Mouse (Mus musculus): ENCODE data around the gene Fgg.
A peak's percentile ranks its signal among the peaks of the same experiment; 100 is the strongest.

Fgg gene

DNA sequence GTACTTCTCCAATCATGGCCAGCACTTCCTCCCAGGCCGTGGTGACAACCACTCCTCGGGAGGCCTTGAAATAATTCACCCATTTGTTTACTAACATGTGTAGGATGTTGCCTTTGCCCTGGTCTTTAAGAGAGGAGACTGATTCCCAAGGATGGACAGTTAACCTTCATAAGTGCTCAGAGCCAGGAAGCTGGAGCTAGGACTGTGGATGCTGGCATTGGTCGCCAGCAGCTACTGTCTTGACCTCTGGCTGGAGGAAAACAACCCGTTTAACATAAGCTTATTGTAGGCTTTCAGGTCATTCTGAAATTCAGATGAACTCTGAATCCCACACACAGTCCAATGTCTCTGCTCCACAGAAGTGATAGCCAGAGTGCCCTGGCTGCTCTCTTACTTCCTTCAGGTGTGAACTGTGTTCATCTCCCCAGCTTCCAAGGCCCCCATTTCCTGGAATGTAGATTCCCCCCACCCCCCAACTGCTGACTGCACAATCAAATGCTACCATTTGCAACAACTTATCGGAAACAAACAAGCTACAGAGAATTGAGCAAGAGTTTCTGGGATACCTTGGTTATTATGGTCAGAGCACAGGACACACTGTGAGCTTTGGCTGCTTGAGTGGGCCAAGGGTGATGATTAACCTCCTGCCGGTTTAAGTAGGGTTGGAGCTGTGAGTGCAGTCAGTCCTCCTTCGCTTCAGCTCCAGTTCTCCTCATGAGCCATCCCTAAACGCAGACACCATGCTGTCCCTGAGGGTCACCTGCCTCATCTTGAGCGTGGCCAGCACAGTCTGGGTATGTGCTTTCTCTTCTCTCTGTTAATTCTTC, 18.2 kb downstream of the Fgg start, which contains the start of gene Fga:
Gene Fga (plus strand): TSS at position 602 of the 827 bp plus-strand sequence.
- DNase-seq (ENCODE audit: low spot score), result no peak

DNA sequence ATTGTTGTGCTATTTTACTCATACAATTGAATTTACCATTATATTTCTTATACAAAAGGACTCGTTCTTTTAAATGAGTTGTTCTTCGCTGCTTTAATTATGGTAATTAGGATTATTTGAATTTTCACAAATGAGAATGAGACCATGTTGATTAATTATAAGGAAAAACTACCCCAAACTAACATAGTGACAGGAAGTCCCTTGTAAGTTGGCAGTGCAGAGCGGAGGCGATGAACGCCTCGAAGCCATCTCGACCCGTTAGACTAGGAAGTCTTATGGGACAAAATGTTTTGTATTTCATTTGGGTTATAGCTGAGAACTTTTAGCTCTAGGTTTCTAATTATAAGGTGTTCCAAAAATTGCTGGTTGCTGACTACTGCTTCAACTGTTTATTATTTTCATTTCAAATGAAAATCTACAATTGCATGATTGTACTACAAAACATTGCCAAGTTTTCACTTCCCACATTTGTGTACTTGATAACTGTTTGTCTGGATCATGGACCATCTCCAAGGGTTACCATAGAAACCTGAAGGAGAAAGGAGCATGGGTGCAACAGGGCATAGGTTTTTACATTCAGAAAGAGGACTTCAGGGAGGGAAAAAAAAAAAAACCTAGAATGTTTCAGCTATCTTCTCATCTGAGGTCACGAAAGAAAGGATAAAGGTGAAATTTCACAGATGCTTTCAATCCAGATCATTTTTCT, 20.2 kb downstream of the Fgg start:
- DNase-seq (ENCODE audit: low spot score), result no peak

DNA sequence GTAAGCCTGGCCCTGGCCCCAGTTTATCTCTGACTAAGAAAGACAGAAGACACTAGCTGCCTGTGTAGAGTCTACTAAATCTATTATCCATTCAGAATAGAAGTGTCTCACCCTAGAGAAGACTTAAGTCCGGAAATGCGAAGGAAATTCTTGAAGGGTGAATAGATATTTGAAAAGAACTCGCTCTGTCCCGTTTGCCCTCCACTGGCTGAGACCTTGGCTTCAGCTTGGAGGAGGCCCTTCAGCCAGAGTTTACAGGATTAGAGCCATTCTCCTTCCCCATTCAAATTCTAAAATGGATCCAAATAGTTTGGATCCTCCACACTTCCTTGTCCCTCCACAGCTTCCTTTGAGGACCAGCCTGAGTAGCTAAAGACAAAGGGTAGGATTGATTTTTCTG, 22.8 kb downstream of the Fgg start:
- DNase-seq (ENCODE audit: low spot score), result no peak

GRCm38 (mm10) chr3:83032746-83033308, 25.3 kb downstream of the Fgg start:
- DNase-seq (ENCODE audit: low spot score), result no peak

- no peak for DNase-seq (ENCODE audit: low spot score)
Measured at GRCm38 (mm10) chr3:83033801-83034200, 26.3 kb downstream of the Fgg start.

- no peak for DNase-seq (ENCODE audit: low spot score)
Measured at GRCm38 (mm10) chr3:83038865-83039264, 31.3 kb downstream of the Fgg start.

DNA sequence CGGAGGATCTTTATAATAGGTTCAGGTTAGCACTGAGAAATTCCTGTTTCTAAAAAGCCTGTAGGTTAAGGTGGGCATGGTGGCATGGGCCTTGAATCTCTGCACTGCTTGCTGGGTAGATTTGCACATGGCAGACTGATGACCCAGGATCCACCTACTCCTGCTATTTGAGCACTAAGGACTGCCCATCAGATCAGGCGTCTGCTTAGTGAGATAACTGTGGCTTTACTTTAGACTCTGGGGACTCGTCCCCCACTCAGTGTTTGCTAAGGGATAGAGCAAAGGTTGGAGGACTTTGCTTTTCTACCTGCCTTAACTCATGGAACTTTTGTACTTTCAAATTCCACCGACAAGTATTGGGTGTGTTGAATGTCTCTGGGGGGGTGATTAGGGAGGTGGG, 32.1 kb downstream of the Fgg start:
- DNase-seq (ENCODE audit: low spot score), result no peak

- no peak for DNase-seq (ENCODE audit: low spot score)
Measured at GRCm38 (mm10) chr3:83042451-83042850, 34.9 kb downstream of the Fgg start.

DNA sequence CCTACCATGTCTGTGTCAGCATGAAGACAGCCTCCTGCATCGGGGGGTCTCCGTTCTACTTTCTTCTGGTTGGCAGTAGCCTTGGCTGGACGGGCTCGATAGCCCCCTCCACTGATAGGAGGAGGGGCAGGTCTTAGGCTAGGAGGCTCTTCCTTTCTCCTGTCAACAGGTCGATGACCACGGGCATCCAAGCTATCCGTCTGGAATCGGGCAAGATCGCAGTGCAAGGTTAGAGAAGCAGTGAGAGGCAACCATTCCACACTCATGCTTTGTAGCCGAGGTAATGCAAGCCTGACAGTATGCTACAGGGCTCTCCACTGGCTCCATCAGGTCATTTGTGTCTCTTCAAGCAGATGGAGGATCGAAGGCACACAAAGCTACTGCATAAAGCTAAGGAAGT, 39.1 kb downstream of the Fgg start:
- DNase-seq (ENCODE audit: low spot score), result no peak

DNA sequence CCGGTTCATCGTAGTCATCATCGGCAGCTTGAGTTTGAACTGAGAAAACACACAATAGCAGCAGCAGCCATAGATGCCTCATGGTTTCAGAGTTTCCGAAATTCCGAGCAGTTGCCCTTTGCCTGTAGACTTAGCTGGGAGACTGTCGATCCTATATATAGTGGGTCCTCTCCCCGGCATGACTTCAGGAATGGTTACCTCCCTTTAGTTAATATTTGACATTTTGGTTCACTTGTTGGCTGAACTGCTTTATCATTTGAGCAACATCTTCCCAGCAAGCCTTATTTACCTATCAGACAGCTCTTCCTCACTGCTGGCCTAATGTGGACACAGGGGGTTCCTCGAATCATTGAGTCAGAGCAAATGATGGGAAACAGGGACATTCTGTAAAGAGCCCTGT, 42.2 kb downstream of the Fgg start, which contains the start of gene Fgb:
Gene Fgb (minus strand): TSS at position 184 of the 400 bp plus-strand sequence.
- DNase-seq (ENCODE audit: low spot score), result no peak

DNA sequence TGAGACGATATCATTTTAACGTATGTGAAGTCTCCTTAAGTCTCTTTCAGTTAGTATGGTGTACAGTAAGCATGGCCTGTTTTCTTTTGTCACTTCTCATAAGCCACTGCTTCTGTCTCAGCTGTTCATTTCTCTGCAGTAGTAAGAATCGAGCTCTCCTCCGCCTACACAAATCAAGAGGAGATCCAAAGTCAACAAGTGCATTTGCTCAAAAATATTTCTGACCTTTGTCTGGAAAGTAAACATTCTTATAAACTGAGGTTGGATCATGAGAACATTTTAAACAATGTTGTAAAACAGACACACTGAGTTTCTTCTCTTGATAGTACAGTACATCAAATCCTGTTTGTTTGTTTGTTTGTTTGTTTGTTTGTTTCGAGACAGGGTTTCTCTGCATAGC, 43.1 kb downstream of the Fgg start:
- no peak for DNase-seq (ENCODE audit: low spot score)

DNA sequence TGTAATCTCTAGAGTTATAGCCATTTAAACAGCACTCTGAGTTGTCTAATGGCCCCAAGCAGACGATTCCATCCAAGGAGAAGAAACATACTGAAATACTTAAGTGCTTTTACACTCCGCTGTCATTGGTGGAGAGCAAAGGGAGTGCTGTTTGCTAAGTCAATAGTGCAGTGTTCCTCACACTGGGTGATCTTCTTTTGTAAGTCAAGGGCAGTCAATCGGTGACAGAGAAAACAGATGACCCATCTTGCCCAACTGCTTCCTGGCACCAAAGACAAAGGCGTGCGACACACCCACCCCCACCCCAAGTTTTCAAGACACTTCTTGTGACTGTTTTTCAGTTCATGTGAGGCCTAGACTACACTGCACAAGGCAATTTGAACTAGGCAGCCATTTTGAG, 44.6 kb downstream of the Fgg start:
- no peak for DNase-seq (ENCODE audit: low spot score)

DNA sequence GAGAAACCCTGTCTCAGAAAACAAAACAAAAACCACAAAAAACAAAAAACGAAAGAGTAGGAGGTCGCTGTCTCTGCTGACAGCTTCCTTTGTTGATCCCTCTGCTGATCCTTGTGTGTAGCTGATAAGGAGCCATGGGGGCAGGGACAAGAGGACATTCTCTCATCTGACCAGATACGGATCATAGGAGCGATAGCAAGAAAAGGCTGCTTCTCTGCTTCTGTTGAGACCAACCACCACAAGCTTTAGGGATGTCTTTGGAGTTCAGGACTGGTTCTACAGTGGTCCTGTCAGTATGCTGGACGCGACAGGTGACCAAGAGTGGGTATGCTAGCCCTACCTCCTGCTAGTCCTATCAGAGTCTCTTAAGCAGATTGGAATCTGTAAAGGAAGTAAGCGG, 45.6 kb downstream of the Fgg start:
- DNase-seq (ENCODE audit: low spot score), result no peak

DNA sequence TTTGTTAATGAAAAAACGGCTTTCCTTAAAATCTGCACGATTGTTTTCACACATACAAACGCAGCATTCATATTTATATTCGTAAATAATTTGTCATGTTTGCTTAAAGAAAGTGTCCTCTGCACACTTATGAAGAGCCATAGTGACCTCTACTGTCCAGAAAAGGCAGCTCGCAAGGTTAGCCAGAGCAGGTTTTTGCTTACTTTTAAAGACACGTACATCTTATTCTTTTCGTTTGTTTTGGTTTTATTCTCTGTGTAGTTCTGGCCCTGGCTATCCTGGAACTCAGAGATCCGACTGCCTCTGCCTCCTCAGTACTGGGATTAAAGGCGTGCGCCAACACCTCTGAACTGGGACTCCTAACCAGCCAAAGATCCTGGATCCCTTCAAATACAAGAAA, 46.2 kb downstream of the Fgg start:
- no peak for DNase-seq (ENCODE audit: low spot score)

DNA sequence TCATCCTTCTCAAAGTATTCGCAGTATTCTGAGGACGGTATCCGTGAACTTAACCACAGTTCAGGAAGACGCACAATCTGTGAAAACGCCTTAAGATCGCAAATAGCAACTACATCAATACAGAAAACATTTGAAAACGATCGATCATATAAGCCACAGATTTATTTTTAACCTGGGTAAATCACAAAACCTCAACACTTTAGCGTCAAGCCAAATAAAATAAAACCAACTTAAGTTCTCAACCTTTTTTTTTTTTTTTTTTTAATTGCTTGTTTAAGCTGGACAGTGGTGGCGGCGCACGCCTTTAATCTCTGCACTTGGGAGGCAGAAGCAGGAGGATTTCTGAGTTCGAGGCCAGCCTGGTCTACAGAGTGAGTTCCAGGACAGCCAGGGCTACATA, 47.2 kb downstream of the Fgg start:
- no peak for DNase-seq (ENCODE audit: low spot score)

- DNase-seq (ENCODE audit: low spot score), result peak; percentile 96
Measured at GRCm38 (mm10) chr3:83055281-83056038, 47.9 kb downstream of the Fgg start, which contains the start of gene Plrg1. TSS of gene Plrg1 (plus strand) at chr3:83055522.

DNA sequence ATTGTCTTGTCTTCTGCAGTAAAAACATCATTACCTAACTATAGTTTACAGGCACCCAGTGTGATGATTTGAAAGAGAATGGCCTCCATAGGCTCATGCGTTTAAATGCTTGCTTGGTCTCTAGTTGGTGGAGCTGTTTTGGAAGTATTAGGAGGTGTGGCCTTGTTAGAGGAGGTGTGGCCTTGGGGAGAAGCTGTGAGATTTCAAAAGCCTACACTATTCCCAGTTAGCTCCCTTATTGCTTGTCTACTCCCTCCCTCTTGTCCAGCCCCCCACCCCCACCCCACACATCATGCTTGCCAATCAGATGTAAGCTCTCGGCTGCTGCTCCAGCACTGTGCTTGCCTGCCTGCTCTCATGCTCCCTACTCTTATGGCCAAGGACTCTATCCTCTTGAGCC, 49.5 kb downstream of the Fgg start:
- DNase-seq (ENCODE audit: low spot score), result no peak

All from urinary bladder, postnatal 10 days (tissue).